Mouse (Mus musculus): ENCODE measurements at regions not wholly inside any gene's neighbourhood (a gene's known extent, or its start where the extent isn't known, plus 50 kb on each side); places are given as distances from the start of the nearest gene placed in this dataset.
"Not testable (repeated sequence)": the region's sequence is repeated elsewhere in the genome, so short reads cannot be mapped to it uniquely, and the experiment has no call there.

- DNase-seq (ENCODE audit: low spot score in 2 of 2) = no peak
Observed at GRCm38 (mm10) chr12:15654585-15654984, 162.1 kb downstream of the Trib2 start.

GRCm38 (mm10) chr12:15653357-15653763, 163.4 kb downstream of the Trib2 start:
- no peak for DNase-seq (ENCODE audit: low spot score in 2 of 2)

- no peak for DNase-seq (ENCODE audit: low spot score in 2 of 2)
Observed at GRCm38 (mm10) chr12:15651293-15651692, 165.4 kb downstream of the Trib2 start.

GRCm38 (mm10) chr12:15649906-15650305, 166.8 kb downstream of the Trib2 start:
- DNase-seq (ENCODE audit: low spot score in 2 of 2) = no peak

- DNase-seq (ENCODE audit: low spot score in 2 of 2) = no peak
Observed at GRCm38 (mm10) chr12:15649226-15649625, 167.5 kb downstream of the Trib2 start.

- no peak for DNase-seq (ENCODE audit: low spot score in 2 of 2)
Observed at GRCm38 (mm10) chr12:15644074-15644672, 172.5 kb downstream of the Trib2 start.

GRCm38 (mm10) chr12:15643669-15644068, 173.1 kb downstream of the Trib2 start:
- no peak for DNase-seq (ENCODE audit: low spot score in 2 of 2)

GRCm38 (mm10) chr12:15640320-15640719, 176.4 kb downstream of the Trib2 start:
- DNase-seq (ENCODE audit: low spot score in 2 of 2) = no peak

- no peak for DNase-seq (ENCODE audit: low spot score in 2 of 2)
Observed at GRCm38 (mm10) chr12:15629971-15630370, 186.8 kb downstream of the Trib2 start.

GRCm38 (mm10) chr12:15619521-15619920, 197.2 kb downstream of the Trib2 start:
- DNase-seq (ENCODE audit: low spot score in 2 of 2) = no peak

GRCm38 (mm10) chr12:15617312-15617711, 199.4 kb downstream of the Trib2 start:
- DNase-seq (ENCODE audit: low spot score in 2 of 2) = no peak

- DNase-seq (ENCODE audit: low spot score in 2 of 2) = no peak
Observed at GRCm38 (mm10) chr12:15611847-15612580, 204.7 kb downstream of the Trib2 start.

- DNase-seq (ENCODE audit: low spot score in 2 of 2) = no peak
Observed at GRCm38 (mm10) chr12:15607091-15607490, 209.6 kb downstream of the Trib2 start.

- DNase-seq (ENCODE audit: low spot score in 2 of 2) = no peak
Observed at GRCm38 (mm10) chr12:15606095-15606494, 210.6 kb downstream of the Trib2 start.

- no peak for DNase-seq (ENCODE audit: low spot score in 2 of 2)
Observed at GRCm38 (mm10) chr12:15604630-15605029, 212.1 kb downstream of the Trib2 start.

- DNase-seq (ENCODE audit: low spot score in 2 of 2) = no peak
Observed at GRCm38 (mm10) chr12:15603885-15604284, 212.8 kb downstream of the Trib2 start.

GRCm38 (mm10) chr12:15603319-15603718, 213.4 kb downstream of the Trib2 start:
- no peak for DNase-seq (ENCODE audit: low spot score in 2 of 2)

GRCm38 (mm10) chr12:15594704-15595103, 222.0 kb downstream of the Trib2 start:
- DNase-seq (ENCODE audit: low spot score in 2 of 2) = no peak

GRCm38 (mm10) chr12:15587864-15588263, 228.9 kb downstream of the Trib2 start:
- not testable (repeated sequence) for DNase-seq (ENCODE audit: low spot score in 2 of 2)

GRCm38 (mm10) chr12:15586706-15587442, 229.8 kb downstream of the Trib2 start:
- DNase-seq (ENCODE audit: low spot score in 2 of 2) = no peak

GRCm38 (mm10) chr12:15585845-15586244, 230.9 kb downstream of the Trib2 start:
- DNase-seq (ENCODE audit: low spot score in 2 of 2) = no peak

- no peak for DNase-seq (ENCODE audit: low spot score in 2 of 2)
Observed at GRCm38 (mm10) chr12:15584721-15585120, 232.0 kb downstream of the Trib2 start.

- no peak for DNase-seq (ENCODE audit: low spot score in 2 of 2)
Observed at GRCm38 (mm10) chr12:15566785-15567109, 250.0 kb downstream of the Trib2 start.

Measured in spleen, postnatal 10 days (tissue).